Mouse (Mus musculus) C2C12 (cell line): Measurements from ENCODE around the gene Cldn7. TPM values are rescaled to one million over a fixed set of nuclear protein-coding genes. Genes with fewer than 3 reads are reported as not detected.
"Not testable (repeated sequence)": the region's sequence is repeated elsewhere in the genome, so short reads cannot be mapped to it uniquely, and the experiment has no call there.

Experiments
- H3K27me3 ChIP-seq: one replicate; pipeline ENCODE4 v1.6.1; 2011; ENCODE audit not compliant: control insufficient read depth, insufficient read depth, insufficient read length
- H3K36me3 ChIP-seq: one replicate; pipeline ENCODE4 v1.6.1; 2011; ENCODE audit not compliant: control insufficient read depth, insufficient read depth
- H3K4me3 ChIP-seq: one replicate; pipeline ENCODE4 v1.5.1; 2011; ENCODE audit warnings: mild to moderate bottlenecking, control low read depth; ENCODE audit not compliant: poor library complexity, insufficient read depth, severe bottlenecking
- H3K79me2 ChIP-seq: one replicate; pipeline ENCODE4 v1.6.1; 2011; ENCODE audit not compliant: control insufficient read depth, insufficient read depth
- H3K79me3 ChIP-seq: one replicate; pipeline ENCODE4 v1.6.1; 2011; ENCODE audit warnings: low read depth, control low read depth
- H3ac ChIP-seq: one replicate; pipeline ENCODE3; 2011; ENCODE audit warnings: low read depth; ENCODE audit not compliant: control insufficient read depth, insufficient read length
- CEBPB ChIP-seq: IDR thresholded peaks from one replicate; pipeline ENCODE4 v1.6.1; 2011; ENCODE audit warnings: low read depth, mild to moderate bottlenecking, control low read depth, moderate library complexity
- CTCF ChIP-seq: IDR thresholded peaks from one replicate; pipeline ENCODE4 v1.5.1; 2011; ENCODE audit not compliant: control insufficient read depth, insufficient read depth, insufficient read length
- FOSL1 ChIP-seq: IDR thresholded peaks from one replicate; pipeline ENCODE4 v1.8.0; 2011; ENCODE audit warnings: mild to moderate bottlenecking, low read length; ENCODE audit not compliant: poor library complexity, insufficient read depth, severe bottlenecking
- MAX ChIP-seq: IDR thresholded peaks from one replicate; pipeline ENCODE4 v1.6.1; 2011; ENCODE audit warnings: mild to moderate bottlenecking, control low read depth
- MYOD1 ChIP-seq: IDR thresholded peaks from one replicate; pipeline ENCODE4 v1.6.1; 2011; ENCODE audit warnings: low read depth; ENCODE audit not compliant: control insufficient read depth, insufficient read length
- MYOG ChIP-seq: IDR thresholded peaks from one replicate; pipeline ENCODE4 v1.6.1; 2011; ENCODE audit not compliant: control insufficient read depth, insufficient read length; ENCODE audit errors: extremely low read depth
- USF1 ChIP-seq: IDR thresholded peaks from one replicate; pipeline ENCODE4 v1.6.1; 2011; ENCODE audit warnings: low read depth, mild to moderate bottlenecking, control low read depth, moderate library complexity
- polyA plus RNA-seq: library from polyadenylated mRNA; unstranded; fragments of >200 nt; fragmentation: generic; extraction: Trizol; gene quantifications from one replicate; pipeline ENCODE4 v1.2.1, GENCODE M21; 2012; ENCODE audit warnings: missing spikeins

Gene Cldn7
- polyA plus RNA-seq, 1 experiment: 0.06 TPM

- H3K36me3 ChIP-seq: no peaks in the 10 kb centered on the region
- TF ChIP-seq MYOD1 (no peak), MAX (peak; percentile 48)
- H3K4me3 ChIP-seq: no peak within 1 kb of the TSS
- H3K79me3 ChIP-seq: no peaks in the 10 kb centered on the region
- H3K27me3 ChIP-seq: peaks cover 1% of the 10 kb centered on the region
- H3ac ChIP-seq: peak within 1 kb of the TSS; percentile 21
- H3K79me2 ChIP-seq: no peaks in the 10 kb centered on the region
These were observed 16.4 kb upstream of the Cldn7 start, which contains the start of gene Slc2a4 for GRCm38 (mm10) chr11:69948066-69948762. TSS of gene Slc2a4 (minus strand) at chr11:69948188.

GRCm38 (mm10) chr11:69948763-69949150 lies 15.8 kb upstream of the Cldn7 start:
- Histone ChIP-seq H3K27me3 (no peaks in the 10 kb centered on the region), H3K79me2 (no peaks in the 10 kb centered on the region), H3K79me3 (no peaks in the 10 kb centered on the region), H3ac (peak overlapping the region; percentile 21), H3K36me3 (no peaks in the 10 kb centered on the region), H3K4me3 (no peak overlapping the region)
- no peak for TF ChIP-seq MAX
- TF ChIP-seq CTCF: peak; percentile 65
- no peak for TF ChIP-seq CEBPB
- TF ChIP-seq MYOG: no peak
- TF ChIP-seq USF1: no peak
- TF ChIP-seq FOSL1: no peak
- TF ChIP-seq MYOD1: peak; percentile 67

GRCm38 (mm10) chr11:69950807-69951459 lies 13.6 kb upstream of the Cldn7 start:
- H3K4me3 ChIP-seq: no peak overlapping the region
- TF ChIP-seq MYOG: no peak
- TF ChIP-seq CTCF: peak; percentile 2
- no peak for TF ChIP-seq MYOD1
- H3K36me3 ChIP-seq: no peaks in the 10 kb centered on the region

GRCm38 (mm10) chr11:69952274-69952673 lies 12.3 kb upstream of the Cldn7 start:
- Histone ChIP-seq H3K36me3 (no peaks in the 10 kb centered on the region), H3K79me2 (no peaks in the 10 kb centered on the region), H3ac (no peak overlapping the region), H3K27me3 (no peaks in the 10 kb centered on the region), H3K4me3 (no peak overlapping the region), H3K79me3 (no peaks in the 10 kb centered on the region)
- no peak for TF ChIP-seq FOSL1
- no peak for TF ChIP-seq MYOD1
- TF ChIP-seq CEBPB: no peak
- no peak for TF ChIP-seq MYOG
- TF ChIP-seq USF1: no peak
- no peak for TF ChIP-seq CTCF
- TF ChIP-seq MAX: no peak

More at GRCm38 (mm10) chr11:69950807-69951459, 13.6 kb upstream of the Cldn7 start:
- Histone ChIP-seq H3K79me2 (no peaks in the 10 kb centered on the region), H3K27me3 (no peaks in the 10 kb centered on the region), H3ac (peak overlapping the region; percentile 18), H3K79me3 (no peaks in the 10 kb centered on the region)

- no peaks in the 10 kb centered on the region for H3K27me3 ChIP-seq
- TF ChIP-seq MAX: no peak
- TF ChIP-seq CEBPB: no peak
- TF ChIP-seq CTCF: no peak
- TF ChIP-seq MYOD1: no peak
- no peak for TF ChIP-seq FOSL1
- no peak for TF ChIP-seq USF1
- no peak for TF ChIP-seq MYOG
- H3K36me3 ChIP-seq: no peaks in the 10 kb centered on the region
These were observed 11.2 kb upstream of the Cldn7 start for GRCm38 (mm10) chr11:69953267-69953915.

GRCm38 (mm10) chr11:69955618-69956017 lies 9.0 kb upstream of the Cldn7 start:
- H3K36me3 ChIP-seq, H3K4me3 ChIP-seq, H3K79me3 ChIP-seq, H3ac ChIP-seq, H3K79me2 ChIP-seq, H3K27me3 ChIP-seq: not testable (repeated sequence)

More at GRCm38 (mm10) chr11:69953267-69953915, 11.2 kb upstream of the Cldn7 start:
- no peaks in the 10 kb centered on the region for H3K79me2 ChIP-seq
- no peak overlapping the region for H3K4me3 ChIP-seq
- H3K79me3 ChIP-seq: no peaks in the 10 kb centered on the region
- H3ac ChIP-seq: no peak overlapping the region
